Mouse (Mus musculus): Measurements from ENCODE around the gene Rfx1. TPM values are rescaled to one million over a fixed set of nuclear protein-coding genes. Genes with fewer than 3 reads are reported as not detected.
A peak's percentile ranks its signal among the peaks of the same experiment; 100 is the strongest.

The Rfx1 gene
- polyA plus RNA-seq, 1 experiment = not detected

DNA sequence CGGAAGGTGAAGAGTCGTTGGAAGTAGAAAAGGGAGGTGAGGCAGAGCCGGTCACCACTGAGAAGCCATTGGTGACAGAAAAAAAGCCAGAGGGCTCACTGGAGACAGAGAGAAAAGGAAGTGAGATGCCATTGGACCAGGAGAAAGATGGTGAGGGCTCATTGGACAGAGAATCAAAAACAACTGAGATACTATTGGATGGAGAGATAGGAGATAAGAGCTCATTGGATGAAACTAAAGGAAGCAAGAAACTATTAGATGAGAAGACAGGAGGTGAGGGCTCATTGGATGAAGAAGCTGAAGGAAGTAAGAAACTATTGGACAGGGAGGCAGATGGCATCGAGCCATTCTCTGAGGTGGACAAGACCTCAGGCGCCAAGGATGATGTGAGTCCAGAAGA is 37.4 kb upstream of the Rfx1 start:
- Histone ChIP-seq H3K4me3 (ENCODE audit: insufficient read depth, low read depth, low read length) (no peak overlapping the region), H3K4me1 (ENCODE audit: control insufficient read depth, insufficient read depth, low read length) (peaks cover 11% of the 10 kb centered on the region), H3K27ac (ENCODE audit: insufficient read depth, low read depth, low read length) (no peak overlapping the region)
- 92% methylated on average over 5 of the region's 5 CpGs for WGBS
- no peak for TF ChIP-seq POLR2A (IDR thresholded peaks at IDR 0.05; ENCODE audit: insufficient read depth, low read depth, low read length)

GRCm38 (mm10) chr8:84032777-84033176 is 33.9 kb upstream of the Rfx1 start:
- Histone ChIP-seq H3K4me1 (ENCODE audit: control insufficient read depth, insufficient read depth, low read length) (0 out of 2 replicates have a peak, but pooled peaks cover 2% of the 10 kb centered on the region), H3K4me3 (ENCODE audit: insufficient read depth, low read depth, low read length) (no peak overlapping the region), H3K27ac (ENCODE audit: insufficient read depth, low read depth, low read length) (no peak overlapping the region)
- 62% methylated on average over 4 of the region's 4 CpGs for WGBS
- TF ChIP-seq CTCF (IDR thresholded peaks at IDR 0.05; ENCODE audit: insufficient read depth, low read depth, low read length) (no peak), POLR2A (IDR thresholded peaks at IDR 0.05; ENCODE audit: insufficient read depth, low read depth, low read length) (no peak)

DNA sequence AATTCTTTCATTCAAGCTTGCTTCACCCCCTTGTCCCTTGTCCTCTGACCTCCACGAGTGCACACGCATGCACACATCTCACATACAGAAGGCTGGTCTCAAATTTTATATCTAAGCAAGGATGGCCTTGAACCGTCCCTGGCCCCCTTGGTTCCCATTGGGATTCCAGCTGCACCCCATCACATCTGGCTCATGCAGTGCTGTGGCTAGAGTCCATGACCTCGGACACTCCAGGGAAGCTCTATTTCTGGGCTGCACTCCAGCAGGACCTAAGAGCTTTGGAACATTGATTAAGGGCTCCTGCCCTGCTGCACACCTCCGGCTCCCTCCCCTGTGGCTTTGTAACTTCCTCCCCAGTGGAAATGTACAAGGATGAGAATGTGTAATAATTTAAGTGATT is 28.6 kb upstream of the Rfx1 start:
- WGBS = 72% methylated on average over 5 of the region's 5 CpGs
- H3K27ac ChIP-seq (ENCODE audit: insufficient read depth, low read depth, low read length) = no peak overlapping the region
- TF ChIP-seq POLR2A (IDR thresholded peaks at IDR 0.05; ENCODE audit: insufficient read depth, low read depth, low read length) (no peak), CTCF (IDR thresholded peaks at IDR 0.05; ENCODE audit: insufficient read depth, low read depth, low read length) (no peak)
- H3K4me3 ChIP-seq (ENCODE audit: insufficient read depth, low read depth, low read length) = no peak overlapping the region
- H3K4me1 ChIP-seq (ENCODE audit: control insufficient read depth, insufficient read depth, low read length) = peaks cover 15% of the 10 kb centered on the region

DNA sequence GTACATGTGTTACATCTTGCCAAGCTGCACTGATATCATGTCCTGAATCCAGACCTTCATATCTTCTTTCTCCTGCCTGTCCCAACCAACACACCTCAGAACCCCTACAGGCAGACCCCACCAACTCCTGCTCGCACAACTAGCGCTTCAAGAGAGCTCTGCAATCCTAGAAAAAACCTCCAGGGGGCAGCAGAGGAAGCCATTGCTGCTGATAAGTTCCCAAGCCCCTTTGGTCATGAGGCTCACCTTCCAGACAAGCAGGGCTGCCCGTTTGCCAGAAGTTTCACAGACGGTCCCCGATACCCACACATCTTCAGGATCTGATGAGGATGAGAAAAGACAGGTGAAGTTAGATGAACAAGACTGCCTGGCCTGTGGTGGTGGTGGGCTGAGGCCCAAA is 27.6 kb upstream of the Rfx1 start:
- H3K4me1 ChIP-seq (ENCODE audit: control insufficient read depth, insufficient read depth, low read length) = peaks cover 15% of the 10 kb centered on the region
- H3K27ac ChIP-seq (ENCODE audit: insufficient read depth, low read depth, low read length) = no peak overlapping the region
- no peak for TF ChIP-seq POLR2A (IDR thresholded peaks at IDR 0.05; ENCODE audit: insufficient read depth, low read depth, low read length)
- TF ChIP-seq CTCF (IDR thresholded peaks at IDR 0.05; ENCODE audit: insufficient read depth, low read depth, low read length) = peak; percentile 73
- WGBS = 4% methylated on average over 5 of the region's 5 CpGs
- no peak overlapping the region for H3K4me3 ChIP-seq (ENCODE audit: insufficient read depth, low read depth, low read length)

DNA sequence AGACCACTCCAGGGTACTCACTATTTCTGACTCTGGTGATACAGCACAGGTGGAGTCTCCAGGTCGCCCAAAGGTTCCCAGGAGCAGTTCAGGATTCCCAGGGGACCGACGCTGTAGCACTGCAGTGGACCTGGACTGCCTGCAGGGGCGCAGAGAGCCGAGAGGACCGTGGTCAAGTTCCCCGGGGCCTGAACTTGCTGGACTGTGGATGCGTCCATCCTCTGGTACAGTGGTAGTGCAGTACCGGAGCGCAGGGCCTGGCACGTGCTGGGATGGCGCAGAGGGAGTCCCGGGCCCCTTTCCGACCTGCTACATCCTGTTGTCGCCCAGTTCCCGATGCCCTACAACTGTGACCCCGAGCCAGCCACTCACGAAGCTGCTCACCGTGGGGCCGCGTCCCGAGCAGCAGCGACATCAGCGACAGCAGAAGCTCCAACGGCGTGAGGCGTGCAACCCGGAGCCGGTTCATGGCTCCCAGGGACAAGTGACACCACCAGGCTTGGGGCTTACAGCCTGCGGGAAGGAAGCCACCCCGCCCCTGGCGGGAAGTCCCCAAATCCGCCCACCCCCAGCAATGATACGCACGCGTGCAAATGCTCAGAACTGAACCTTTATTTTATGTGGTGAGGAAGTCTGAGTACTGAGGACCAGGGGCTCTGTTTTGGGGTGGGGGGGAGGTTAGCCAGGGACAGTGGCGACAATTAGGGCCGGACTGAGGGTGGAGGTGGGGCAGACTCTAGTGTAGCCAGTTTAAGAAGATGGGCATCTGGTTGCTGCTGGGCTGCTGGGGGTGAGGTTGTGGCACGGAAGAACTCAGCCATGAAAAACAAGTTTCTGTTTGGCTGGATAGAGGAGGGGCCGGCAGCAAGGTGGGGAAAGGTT is 24.3 kb upstream of the Rfx1 start, which contains the start of gene Il27ra:
Gene Il27ra, minus strand, starts transcription at position 524 of the 882 bp plus-strand sequence.
- Histone ChIP-seq H3K27ac (ENCODE audit: insufficient read depth, low read depth, low read length) (no peak within 1 kb of the TSS), H3K4me3 (ENCODE audit: insufficient read depth, low read depth, low read length) (peak within 1 kb of the TSS; percentile 41), H3K4me1 (ENCODE audit: control insufficient read depth, insufficient read depth, low read length) (peaks cover 15% of the 10 kb centered on the region)
- TF ChIP-seq POLR2A (IDR thresholded peaks at IDR 0.05; ENCODE audit: insufficient read depth, low read depth, low read length) = no peak
- TF ChIP-seq CTCF (IDR thresholded peaks at IDR 0.05; ENCODE audit: insufficient read depth, low read depth, low read length) = peak; percentile 41; the same call in 1 of the 2 replicates
- WGBS = 5% methylated on average over 40 of the region's 40 CpGs

DNA sequence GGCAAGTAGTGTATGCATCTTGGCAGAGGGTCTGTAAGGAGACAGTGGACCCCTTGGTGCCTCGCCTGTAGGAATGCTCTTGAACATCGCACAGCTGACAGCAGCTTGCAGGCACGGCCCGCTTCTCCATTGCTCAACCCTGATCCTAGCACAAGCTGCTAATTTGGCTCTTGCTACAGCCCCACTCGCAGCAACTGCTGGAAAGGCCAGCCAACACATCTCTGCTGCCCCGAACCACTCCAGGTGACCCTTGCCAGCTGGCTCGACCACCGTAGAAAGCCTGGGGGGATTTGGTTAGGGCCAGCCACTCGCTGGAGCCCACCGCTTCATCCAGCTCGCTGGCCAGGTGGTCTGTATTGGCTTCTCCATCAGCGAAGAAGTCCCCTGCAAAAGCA is 23.7 kb upstream of the Rfx1 start:
- Histone ChIP-seq H3K27ac (ENCODE audit: insufficient read depth, low read depth, low read length) (no peak overlapping the region), H3K4me1 (ENCODE audit: control insufficient read depth, insufficient read depth, low read length) (peaks cover 15% of the 10 kb centered on the region), H3K4me3 (ENCODE audit: insufficient read depth, low read depth, low read length) (peak overlapping the region; percentile 41; the same call in 1 of the 2 replicates)
- 44% methylated on average over 12 of the region's 12 CpGs for WGBS
- no peak for TF ChIP-seq CTCF (IDR thresholded peaks at IDR 0.05; ENCODE audit: insufficient read depth, low read depth, low read length)
- TF ChIP-seq POLR2A (IDR thresholded peaks at IDR 0.05; ENCODE audit: insufficient read depth, low read depth, low read length) = no peak

- Histone ChIP-seq H3K4me1 (ENCODE audit: control insufficient read depth, insufficient read depth, low read length) (peaks cover 15% of the 10 kb centered on the region), H3K4me3 (ENCODE audit: insufficient read depth, low read depth, low read length) (no peak overlapping the region), H3K27ac (ENCODE audit: insufficient read depth, low read depth, low read length) (no peak overlapping the region)
- 38% methylated on average over 7 of the region's 7 CpGs for WGBS
- TF ChIP-seq CTCF (IDR thresholded peaks at IDR 0.05; ENCODE audit: insufficient read depth, low read depth, low read length) (no peak), POLR2A (IDR thresholded peaks at IDR 0.05; ENCODE audit: insufficient read depth, low read depth, low read length) (no peak)
Observed at GRCm38 (mm10) chr8:84044103-84044502, 22.5 kb upstream of the Rfx1 start.

DNA sequence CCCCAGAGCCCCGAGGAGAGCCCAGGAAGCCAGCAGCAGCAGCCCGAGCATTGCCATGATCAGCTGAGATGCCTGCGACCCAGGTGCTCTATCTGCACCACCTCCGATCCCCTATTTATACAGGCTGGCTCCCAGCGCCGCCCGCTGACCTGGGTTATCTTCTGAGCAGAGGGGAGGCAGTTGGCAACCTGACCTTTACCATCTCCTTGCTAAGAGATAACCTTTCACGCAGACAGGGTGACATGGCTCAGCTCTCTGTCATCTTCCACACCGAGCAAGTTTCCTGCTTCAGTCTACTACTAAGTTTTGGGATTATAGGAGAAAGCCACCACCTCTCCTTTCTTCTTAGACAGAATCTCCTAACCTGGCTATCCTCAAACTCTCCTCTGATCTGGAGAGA is 21.7 kb upstream of the Rfx1 start, which contains the start of gene Rln3:
Gene Rln3, minus strand, starts transcription at position 101 of the 400 bp plus-strand sequence.
- WGBS = 40% methylated on average over 9 of the region's 9 CpGs
- Histone ChIP-seq H3K27ac (ENCODE audit: insufficient read depth, low read depth, low read length) (no peak within 1 kb of the TSS), H3K4me3 (ENCODE audit: insufficient read depth, low read depth, low read length) (no peak within 1 kb of the TSS), H3K4me1 (ENCODE audit: control insufficient read depth, insufficient read depth, low read length) (peaks cover 15% of the 10 kb centered on the region)
- no peak for TF ChIP-seq POLR2A (IDR thresholded peaks at IDR 0.05; ENCODE audit: insufficient read depth, low read depth, low read length)
- TF ChIP-seq CTCF (IDR thresholded peaks at IDR 0.05; ENCODE audit: insufficient read depth, low read depth, low read length) = no peak

DNA sequence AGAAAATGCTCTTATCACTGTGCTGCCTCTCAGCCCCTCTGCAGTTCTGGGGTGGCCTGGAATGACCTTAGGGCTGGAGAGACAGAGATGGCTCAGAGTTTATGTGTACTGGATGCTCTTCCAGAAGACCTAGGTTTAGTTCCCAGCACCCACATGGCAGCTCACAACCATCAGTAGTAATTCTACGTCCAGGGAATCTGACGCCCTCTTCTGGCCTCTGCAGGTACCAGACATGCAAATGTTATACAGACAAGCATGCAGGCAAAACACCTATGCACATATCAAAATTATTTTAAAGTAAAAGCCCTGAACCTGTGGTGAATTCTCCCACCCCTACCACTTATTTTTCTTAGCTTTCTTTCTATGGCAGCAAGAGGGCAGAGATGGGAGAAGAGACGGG is 20.1 kb upstream of the Rfx1 start:
- WGBS = 78% methylated on average over 3 of the region's 3 CpGs
- Histone ChIP-seq H3K4me3 (ENCODE audit: insufficient read depth, low read depth, low read length) (no peak overlapping the region), H3K27ac (ENCODE audit: insufficient read depth, low read depth, low read length) (no peak overlapping the region), H3K4me1 (ENCODE audit: control insufficient read depth, insufficient read depth, low read length) (peaks cover 15% of the 10 kb centered on the region)
- TF ChIP-seq CTCF (IDR thresholded peaks at IDR 0.05; ENCODE audit: insufficient read depth, low read depth, low read length) = no peak
- TF ChIP-seq POLR2A (IDR thresholded peaks at IDR 0.05; ENCODE audit: insufficient read depth, low read depth, low read length) = no peak
